Mouse (Mus musculus) MEL (cell line): ENCODE measurements around the gene Npl.

Source experiments
- CTCF ChIP-seq, 3 experiments: IDR thresholded peaks in 2 of 3; conservative IDR thresholded peaks in 1 of 3; 2 replicates each; pipeline ENCODE4 v1.5.1; 2011 to 2012; ENCODE audit warnings: low read length in 3 of 3, low read depth in 2 of 3, mild to moderate bottlenecking in 2 of 3, improper control_type of control experiment in 1 of 3, inconsistent platforms in 1 of 3, mixed read lengths in 1 of 3, moderate library complexity in 1 of 3; ENCODE audit not compliant: control insufficient read depth in 1 of 3, insufficient read depth in 1 of 3, poor library complexity in 1 of 3, severe bottlenecking in 1 of 3
- EP300 ChIP-seq, 2 experiments: IDR thresholded peaks; 2 replicates each; pipeline ENCODE4 v1.6.1; 2011; ENCODE audit warnings: improper control_type of control experiment in 2 of 2, low read length in 2 of 2, low read depth in 1 of 2, mild to moderate bottlenecking in 1 of 2
- KAT2A ChIP-seq: conservative IDR thresholded peaks from 2 replicates; pipeline ENCODE4 v1.6.1; 2012; ENCODE audit warnings: low read depth, low read length, improper control_type of control experiment, inconsistent platforms
- MYB ChIP-seq: IDR thresholded peaks from 2 replicates; pipeline ENCODE4 v1.6.1; 2011; ENCODE audit warnings: mild to moderate bottlenecking, low read depth, low read length, improper control_type of control experiment
- POLR2AphosphoS5 ChIP-seq: IDR thresholded peaks from 2 replicates; pipeline ENCODE4 v1.6.1; 2012; ENCODE audit warnings: low read depth, borderline replicate concordance, mild to moderate bottlenecking, inconsistent platforms, low read length, moderate library complexity, mixed read lengths
- USF1 ChIP-seq: IDR thresholded peaks from 2 replicates; pipeline ENCODE4 v1.6.1; 2014; ENCODE audit warnings: low read depth, mild to moderate bottlenecking, inconsistent platforms, low read length, improper control_type of control experiment, moderate library complexity

DNA sequence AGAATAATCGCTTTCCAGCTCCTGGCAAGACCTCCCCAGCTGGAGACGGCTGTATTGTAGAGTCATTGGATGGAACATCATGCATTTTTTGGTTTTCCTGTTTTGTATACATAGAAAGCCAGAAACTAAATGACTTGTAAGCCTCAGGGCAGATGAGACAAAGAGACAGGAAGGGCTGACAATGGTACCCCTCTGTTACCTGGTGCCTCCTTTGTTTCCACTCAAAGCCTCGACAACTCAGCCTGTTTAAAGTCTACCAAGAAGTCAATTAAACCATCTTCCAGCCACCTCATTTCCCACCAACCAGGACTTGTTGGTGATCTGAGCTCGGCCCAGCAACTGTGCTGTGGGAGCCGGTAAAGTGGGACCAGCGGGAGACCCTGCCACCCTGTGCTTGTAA, 11.0 kb upstream of the Npl start:
- no peak for TF ChIP-seq EP300 (IDR thresholded peaks at IDR 0.05; ENCODE audit: low read depth in 1 of 2, low read length in 2 of 2)
- TF ChIP-seq MYB = no peak
- no peak for TF ChIP-seq CTCF (IDR thresholded peaks at IDR 0.05 in 2 of 3, conservative IDR thresholded peaks at IDR 0.05 in 1 of 3; ENCODE audit: control insufficient read depth in 1 of 3, insufficient read depth in 1 of 3, low read depth in 2 of 3, low read length in 3 of 3, poor library complexity in 1 of 3, severe bottlenecking in 1 of 3)
- no peak for TF ChIP-seq KAT2A
- no peak for TF ChIP-seq USF1
- no peak for TF ChIP-seq POLR2AphosphoS5
